11 mouse cellular contexts compared by ENCODE assay signal in genomic region chr2:169447495-169448280, GRCm38 (mm10).
A peak's percentile ranks its signal among the peaks of the same experiment; 100 is the strongest.
DNase-seq lines count a peak whose midpoint lies in the region; ATAC-seq lines count a peak whose summit lies in the region.
"Had no signal": no experiment of that assay in that cellular context is flagged by ENCODE, and none has a peak within 500 bp of the region (broad histone marks: within the 10 kb centered on the region; RNA-seq: fewer than 3 reads in every experiment).

No protein-coding gene starts in this region.

- DNase-seq in heart, adult 11 months = peak; percentile 54
- no peak for DNase-seq in heart, postnatal 25 days (ENCODE audit: low spot score)
- peak; percentile 4 to 15 for DNase-seq in frontal cortex, postnatal 25 days (ENCODE audit: low spot score in 2 of 2)
- DNase-seq in left cerebral cortex, postnatal 10 days (ENCODE audit: extremely low spot score in 1 of 2, low spot score in 2 of 2) = peak; percentile 26 to 42
- DNase-seq in right cerebral cortex, postnatal 10 days (ENCODE audit: low spot score in 2 of 2) = peak; percentile 65 to 71
- no peak for DNase-seq in kidney, adult 11 months
- DNase-seq in thymus, adult 18-20 months = no peak
- DNase-seq: cerebellum, postnatal 25 days; kidney, postnatal 36 days had no signal

- intact Hi-C loops in heart, postnatal 25 days (cut with DNase I) = no loop called here
- intact Hi-C loops in left cerebral cortex, postnatal 10 days (cut with DNase I) = no loop called here

- no peak for ATAC-seq in granulocyte monocyte progenitor cell, adult 5-6 weeks (replicated peaks; ENCODE audit: poor library complexity, severe bottlenecking)
- ATAC-seq: intestine, postnatal 0 days had no signal

Comparison
In these comparisons a context has a peak if more than half of its experiments do, and no peak if none do; other contexts are left out.
1. DNase-seq: peak in heart, adult 11 months (single experiment), frontal cortex, postnatal 25 days (2 of 2), left cerebral cortex, postnatal 10 days (2 of 2) and right cerebral cortex, postnatal 10 days (2 of 2); none in heart, postnatal 25 days (single experiment), kidney, adult 11 months (single experiment) and thymus, adult 18-20 months (0 of 2).